Mouse (Mus musculus) induced T-regulatory cell, adult 2 months (primary cell): ENCODE results near the gene Sgms1.

Source experiments
- DNase-seq: peaks from one replicate; pipeline ENCODE4 v3.0.0-alpha.2; 2012; ENCODE audit warnings: low read depth

The Sgms1 gene

DNA sequence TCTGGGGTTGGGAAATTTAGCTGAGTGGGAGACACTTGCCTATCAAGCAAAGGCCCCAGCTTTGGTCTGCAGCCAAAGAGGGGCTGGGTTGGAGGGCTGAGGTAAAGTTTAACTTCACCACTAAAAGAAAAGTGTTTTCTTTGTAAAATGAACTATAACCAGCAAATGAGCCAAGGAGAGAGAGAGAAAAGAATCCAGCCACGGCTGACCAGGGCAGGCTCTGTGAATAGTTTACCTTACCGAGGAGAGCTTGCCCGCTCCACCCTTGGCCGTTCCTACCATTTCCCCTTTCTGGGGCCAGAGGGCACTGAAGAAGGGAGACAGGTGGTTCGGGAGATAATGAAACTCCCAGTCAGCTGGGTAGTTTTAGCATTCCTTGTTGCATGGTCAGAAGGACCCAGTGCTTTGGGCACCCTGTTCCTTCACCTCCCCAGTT lies 209.5 kb downstream of the Sgms1 start:
- DNase-seq, result no peak

DNA sequence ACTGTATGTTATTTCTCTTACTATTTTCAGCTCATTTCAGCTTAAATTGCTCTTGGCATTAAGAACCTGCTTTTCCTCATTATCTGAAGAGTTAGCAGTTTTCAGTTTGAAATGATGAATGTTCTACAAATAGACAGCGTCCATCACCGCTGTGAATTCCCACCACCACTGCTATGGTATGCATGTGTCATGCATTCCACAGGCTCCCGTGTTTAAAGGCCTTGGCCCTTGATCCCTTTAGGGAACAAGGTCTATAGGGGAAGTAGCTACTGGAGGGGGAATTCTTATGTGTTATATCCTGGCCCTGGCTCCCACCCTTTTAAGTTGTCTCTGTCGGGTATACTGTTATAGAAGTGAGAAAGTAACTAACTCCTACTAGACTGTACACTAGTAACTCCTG lies 210.0 kb downstream of the Sgms1 start:
- DNase-seq, result no peak

DNA sequence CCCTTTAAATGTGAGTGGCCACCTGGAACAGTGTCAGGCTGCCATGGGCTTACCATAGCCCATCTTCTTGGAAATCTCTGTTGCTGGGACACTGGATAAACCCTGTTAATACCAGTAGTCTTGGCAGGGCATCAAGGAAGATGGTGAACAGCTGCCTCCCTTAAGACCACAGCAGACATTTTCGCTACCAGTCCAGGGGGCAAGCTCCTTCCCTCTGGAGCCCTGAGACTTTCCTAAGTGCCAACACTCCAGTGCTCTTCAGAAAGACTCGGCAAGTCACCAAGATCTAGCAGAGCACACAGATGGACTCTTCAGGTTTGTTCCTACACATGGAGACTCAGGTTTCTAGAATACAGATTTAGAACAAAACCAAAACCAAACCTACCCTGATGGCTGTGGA lies 211.4 kb downstream of the Sgms1 start:
- DNase-seq, result no peak

DNA sequence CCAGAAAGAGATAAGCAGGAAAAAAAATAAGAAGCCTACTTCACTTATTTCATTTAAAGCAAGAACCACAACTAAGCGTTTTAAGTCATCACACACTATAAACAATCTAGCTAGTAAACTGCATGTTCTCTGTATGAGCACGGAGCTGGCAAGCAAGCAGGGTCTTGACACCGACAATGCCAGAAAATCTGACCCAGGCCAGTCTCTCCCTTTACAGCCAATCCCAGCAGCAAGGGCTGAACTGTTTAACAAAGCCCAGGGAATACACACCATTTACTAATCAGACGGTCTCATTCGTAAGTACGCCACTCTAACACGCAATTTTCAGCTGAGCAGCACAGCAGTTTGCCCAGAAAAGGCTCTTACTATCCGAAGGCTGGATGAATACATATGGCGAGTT lies 213.1 kb downstream of the Sgms1 start:
- no peak for DNase-seq

DNA sequence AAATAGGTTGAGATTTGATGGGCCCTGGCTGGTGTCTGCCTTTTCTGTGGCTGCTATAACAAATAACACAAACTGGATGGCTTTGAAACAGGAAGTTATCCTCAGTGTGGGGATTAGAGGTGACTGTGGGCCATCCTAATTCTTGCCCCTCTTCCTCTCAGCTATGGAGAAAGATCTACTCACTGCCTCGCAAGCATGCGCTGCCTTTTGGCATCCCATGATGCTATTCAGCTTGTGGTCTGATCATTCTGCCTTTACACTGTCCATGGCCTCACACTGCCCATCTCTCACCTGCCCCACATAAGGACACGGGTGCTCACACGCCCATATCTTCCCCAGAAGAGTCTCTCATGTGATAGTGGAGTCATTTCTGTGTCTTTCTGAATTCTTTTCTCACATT lies 213.5 kb downstream of the Sgms1 start:
- DNase-seq, result no peak

DNA sequence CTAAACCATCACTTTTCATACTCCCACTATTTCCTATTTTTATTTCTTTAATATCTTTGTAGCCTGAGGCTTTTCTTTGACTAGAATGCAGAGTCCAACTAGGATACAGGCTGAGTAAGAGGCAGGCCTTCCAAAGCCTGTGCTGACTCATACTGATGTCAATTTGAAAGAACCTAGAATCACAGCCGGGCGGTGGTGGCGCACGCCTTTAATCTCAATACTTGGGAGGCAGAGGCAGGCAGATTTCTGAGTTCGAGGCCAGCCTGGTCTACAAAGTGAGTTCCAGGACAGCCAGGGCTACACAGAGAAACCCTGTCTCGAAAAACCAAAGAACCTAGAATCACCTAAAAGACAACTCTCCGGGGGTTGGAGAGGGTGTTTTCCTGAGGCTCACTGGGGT lies 214.5 kb downstream of the Sgms1 start:
- no peak for DNase-seq

DNA sequence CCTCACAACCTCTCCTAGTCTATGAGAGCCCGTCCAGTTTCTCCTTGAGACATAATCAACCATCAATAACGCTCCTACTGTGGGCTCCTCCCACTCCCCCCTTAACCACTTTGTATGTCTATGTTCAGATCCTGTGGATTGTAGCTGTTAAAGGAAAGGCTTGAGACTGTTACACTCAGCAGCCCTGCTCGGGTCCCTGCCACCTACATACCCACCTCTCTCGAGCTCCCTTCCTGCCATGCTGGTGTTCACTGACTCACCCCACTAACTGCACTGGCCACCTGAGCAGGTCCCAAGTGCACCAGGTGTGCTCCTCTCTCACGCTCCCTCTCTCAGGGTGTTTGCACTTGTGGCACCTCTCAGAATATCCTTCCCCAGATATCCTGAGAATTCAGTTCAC lies 215.0 kb downstream of the Sgms1 start:
- DNase-seq, result no peak

DNA sequence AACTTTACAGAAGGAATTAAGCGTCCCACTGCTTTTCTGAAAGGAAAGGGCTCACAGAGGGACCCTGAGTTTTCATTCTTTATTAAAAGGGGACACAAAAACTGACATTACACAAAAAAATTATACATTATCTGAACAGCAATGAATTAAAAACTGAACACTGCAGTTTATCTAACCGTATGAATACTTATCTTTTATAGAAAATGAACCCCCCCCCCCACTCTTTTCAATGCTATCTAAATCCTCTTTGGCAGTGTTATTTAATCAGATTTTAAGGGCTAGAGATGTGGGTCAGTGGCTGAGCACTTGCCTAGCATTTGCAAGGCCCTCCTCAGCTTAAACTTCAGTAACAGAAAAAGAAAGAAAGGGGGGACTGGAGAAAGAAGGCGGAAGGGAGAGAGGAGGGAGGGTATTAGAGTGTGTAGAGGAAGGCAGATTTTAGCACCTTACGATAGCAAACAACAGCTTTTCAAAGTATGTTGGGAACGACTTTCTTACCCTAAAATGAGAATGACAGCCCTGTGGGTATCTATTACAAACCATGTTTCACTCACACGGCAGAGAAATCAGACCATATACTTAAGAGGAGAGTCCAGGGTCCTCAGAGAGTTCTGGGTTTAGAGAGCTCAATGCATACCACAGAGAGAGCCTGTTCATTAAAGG lies 215.9 kb downstream of the Sgms1 start:
- DNase-seq, result peak; percentile 43

DNA sequence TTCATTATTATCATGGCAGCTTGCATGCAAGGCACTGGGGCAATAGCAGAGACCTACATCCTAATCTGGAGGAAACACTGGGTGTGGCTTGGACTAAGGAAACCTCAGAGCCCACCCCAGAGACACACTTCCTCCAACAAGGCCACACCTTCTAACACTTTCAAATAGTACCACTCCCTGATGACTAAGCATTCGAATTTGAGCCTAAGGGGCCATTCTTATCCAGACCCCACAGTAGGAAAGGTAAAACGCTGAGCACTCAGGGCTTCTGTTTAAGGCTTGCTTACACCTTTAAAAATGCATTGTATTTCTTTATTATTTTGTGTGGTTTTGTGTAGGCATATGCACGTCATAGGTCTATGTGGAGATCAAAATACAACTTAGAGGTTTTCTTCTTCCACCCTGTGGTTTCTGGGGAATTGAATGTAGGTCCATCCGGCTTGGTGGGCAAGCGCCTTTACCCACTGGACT lies 217.0 kb downstream of the Sgms1 start:
- DNase-seq, result peak; percentile 90

DNA sequence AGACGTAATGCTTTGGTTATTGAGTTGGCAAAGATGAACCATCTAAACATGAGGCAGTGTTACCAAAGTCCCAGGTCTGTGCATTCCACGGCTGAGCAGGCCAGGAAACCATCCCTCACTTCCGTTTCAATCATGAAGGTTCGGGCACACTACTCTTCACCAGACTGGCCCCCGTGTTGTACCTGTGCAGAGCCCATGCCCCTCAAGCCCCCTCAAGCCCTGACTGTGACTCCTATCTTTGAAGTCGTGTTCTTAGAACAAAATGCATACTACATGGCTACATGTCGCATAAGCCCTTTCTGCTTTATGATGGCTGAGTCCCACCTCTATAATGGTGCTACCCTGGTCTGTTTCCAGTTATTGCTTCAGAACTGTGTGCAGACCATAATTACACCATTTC lies 217.5 kb downstream of the Sgms1 start:
- no peak for DNase-seq

DNA sequence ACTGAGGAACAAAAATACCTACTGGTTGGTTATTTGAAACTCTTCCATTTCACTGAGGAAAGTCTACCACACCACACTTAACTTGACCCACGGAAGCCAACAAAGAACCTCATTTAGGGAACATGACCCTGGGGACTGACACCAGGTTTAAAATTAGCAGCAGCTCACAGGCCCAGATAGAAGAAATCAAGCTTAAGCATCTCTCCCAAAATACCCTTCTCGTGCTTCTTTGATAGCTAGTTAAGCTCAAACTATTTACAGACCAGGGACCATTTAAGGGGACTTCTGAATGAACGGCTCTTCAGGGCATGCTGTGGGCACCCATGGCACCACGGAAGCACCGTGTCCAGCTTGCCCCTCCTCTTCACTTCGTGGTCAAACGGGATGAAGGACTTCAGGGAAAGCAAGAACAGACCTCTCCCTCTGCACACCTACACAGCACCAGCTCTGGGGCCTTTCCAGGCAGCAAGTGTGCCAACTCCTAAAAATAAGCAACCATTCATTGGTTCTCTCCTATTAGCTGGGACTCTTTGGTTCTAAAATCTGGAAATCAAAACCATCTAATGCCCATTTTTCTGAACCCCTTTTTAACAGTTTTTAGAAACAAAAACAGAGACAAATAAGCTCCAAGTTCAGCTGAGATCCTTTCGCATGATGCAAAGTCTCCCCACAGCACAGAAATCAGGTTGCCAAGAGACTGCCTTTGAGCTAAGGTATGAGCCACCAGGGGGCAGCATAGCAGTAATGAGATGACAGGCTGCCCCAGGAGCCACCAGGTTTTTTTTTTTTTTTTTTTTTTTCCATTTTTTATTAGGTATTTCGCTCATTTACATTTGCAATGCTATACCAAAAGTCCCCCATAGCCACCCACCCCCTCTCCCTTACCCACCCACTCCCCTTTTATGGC lies 219.6 kb downstream of the Sgms1 start:
- DNase-seq, result peak; percentile 93

DNA sequence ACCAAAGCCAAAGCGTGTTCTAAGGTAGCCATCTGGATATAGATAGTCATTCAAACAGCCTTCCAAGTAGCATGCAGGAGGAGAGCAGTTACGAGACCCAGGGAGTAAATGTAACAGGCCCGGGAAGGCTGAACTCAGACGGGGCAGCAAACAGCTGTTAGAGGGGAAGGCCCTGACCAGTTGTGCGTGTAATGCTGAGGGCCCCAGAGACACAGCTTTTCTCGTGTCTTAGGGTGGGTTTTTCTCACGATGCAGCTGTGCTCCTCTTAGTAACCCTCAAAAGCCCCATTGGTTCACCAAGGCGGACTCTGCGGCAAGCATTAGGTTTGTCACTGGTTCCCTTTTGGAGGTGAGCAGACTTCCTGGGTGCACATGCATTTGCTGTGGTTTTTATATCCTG lies 221.5 kb downstream of the Sgms1 start:
- peak; percentile 66 for DNase-seq

DNA sequence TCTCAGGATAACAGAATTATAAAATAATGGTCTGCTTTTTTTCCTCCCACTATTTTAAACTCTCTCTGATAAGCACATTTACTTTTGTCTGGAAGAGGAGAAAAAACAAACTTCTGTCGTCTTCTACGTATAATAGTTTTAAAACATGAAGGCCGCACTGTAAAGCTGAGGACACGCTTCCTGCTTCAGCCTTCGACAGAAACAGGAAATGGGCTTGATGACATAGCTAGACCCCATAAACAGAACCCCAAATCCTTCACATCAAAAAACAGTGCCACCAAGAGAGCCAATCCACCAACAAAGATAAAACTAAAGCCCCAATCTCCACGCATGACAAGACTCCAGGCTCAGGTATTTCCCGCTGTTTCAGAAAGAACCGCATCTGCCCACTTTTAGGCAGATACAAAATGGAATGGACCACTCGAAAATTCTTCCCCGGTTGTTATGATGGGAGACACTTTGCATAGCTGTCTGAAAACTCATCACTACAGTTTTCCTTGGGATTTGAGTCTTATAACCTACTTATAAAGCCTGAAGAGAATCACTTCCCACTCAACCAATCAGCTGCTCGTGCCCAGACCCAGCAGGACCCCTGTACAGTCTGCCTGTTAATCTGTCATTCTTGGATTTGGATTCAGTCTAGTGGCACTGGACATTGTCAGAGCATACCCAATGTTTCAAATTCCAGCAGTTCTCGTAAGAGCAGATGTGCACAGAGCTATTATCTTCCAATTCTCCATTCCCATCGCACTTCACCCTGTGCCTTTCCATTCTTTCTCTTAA lies 222.5 kb downstream of the Sgms1 start:
- DNase-seq, result peak; percentile 70

DNA sequence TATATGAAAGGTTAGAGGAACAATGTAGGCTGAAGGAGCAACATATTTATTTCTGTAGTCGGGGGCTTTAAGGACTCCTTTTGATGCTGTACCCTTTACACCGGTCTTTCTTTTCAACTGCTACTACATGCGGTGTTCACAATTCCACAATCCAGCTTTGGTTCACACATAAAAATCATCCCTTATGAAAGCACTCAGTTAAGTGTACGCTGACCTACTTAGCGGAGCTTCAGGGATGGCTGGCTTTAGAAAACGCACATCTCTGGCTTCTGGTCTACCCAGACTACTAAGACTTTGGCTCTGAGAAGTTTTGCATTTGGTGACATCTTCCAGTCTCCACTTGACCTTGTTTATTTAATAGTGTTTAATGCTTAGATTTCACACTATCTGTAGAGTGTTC lies 223.8 kb downstream of the Sgms1 start:
- DNase-seq, result no peak

DNA sequence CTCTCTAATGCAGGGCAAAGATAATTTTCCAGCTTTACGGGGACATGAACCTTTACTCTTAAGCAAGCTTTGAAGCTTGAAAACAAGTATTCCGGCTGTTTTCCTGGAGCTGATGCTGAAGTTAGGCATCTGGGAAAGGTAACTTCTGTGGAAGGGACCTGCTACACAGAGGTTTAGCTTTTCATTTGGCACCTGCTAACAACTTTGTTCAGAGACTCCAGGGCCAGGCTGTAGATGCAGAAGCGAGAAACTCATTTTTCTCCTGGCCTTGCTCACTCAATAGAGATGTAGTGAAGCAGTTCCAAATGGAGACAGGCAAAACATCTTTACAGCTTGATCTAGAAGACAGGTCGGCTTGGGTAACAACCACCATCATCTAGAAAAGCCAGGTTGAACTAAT lies 225.4 kb downstream of the Sgms1 start:
- DNase-seq, result no peak

DNA sequence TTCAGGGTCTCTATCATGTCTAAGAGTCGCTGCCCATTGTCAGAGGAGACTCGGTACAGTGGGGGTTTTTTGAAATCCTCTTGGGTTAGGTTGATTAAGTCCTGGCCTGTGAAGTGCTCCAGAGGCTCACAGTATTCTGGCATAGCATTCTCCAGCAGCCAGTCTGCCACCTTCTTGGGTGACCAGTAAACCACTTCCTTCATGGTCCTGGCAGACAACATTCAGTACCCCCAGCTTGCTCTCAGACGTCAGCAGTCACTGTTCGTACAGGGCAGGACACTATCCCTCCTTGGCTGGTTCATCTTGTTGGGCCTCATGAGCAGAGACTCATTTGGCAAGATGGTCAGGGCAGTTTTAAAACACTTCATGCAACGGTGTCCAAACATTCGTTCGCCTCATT lies 229.6 kb downstream of the Sgms1 start:
- no peak for DNase-seq

DNA sequence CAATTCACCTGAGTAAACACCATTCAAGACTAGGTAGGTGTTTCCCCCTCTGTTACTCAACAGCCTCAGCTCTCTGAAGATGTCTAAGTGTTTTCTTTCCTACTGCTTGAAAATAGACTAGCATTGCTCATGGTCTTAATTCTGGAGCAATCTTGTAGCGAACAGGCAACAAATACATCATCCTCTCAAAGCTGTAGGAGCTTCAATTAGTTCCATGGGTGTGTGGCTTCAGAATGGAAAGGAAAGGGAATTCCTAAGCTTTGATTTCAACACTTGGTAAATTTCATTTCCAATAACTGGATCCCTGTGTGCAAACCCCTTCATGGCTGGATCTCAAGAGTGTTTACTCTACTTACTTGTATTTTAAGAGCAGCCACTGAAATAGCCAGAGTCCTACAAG lies 230.3 kb downstream of the Sgms1 start:
- DNase-seq, result no peak

DNA sequence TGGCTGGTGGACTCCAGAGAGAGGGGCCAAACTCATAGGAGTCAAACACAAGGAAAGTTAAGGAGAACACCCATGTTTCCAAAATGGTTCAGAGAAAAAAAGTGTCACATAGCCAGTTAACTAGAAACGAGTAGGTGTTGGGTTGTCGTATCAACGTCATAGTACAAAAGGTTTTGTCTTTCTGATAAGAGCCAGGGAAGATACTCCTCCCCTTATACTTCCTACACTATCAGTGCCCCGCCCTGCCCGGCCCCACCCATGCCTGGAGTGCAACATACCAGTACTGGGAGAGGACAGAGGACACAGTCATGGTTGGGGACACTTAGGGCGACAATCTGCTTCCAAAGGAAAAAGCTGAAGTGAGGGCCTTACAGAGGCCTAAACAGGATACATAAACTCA lies 232.5 kb downstream of the Sgms1 start:
- DNase-seq, result no peak

DNA sequence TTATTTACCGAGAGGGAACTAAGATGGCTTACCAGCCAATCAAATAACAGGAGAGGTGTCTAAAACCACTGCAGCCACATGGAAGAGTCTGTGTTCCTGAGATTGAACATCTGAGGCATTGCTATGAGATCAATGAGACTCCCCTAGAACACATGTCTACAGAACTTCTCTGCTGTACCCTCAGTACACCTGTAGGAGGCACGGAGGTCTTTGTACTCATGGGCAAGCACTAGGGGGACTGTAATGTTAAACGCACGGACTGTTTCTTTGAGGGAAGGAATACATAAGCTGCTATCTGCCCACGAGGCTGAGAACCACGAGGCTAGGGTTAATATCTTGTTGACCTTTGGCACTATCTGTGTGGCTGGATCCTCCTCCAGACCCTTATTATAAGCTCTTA lies 237.0 kb downstream of the Sgms1 start:
- DNase-seq, result no peak

DNA sequence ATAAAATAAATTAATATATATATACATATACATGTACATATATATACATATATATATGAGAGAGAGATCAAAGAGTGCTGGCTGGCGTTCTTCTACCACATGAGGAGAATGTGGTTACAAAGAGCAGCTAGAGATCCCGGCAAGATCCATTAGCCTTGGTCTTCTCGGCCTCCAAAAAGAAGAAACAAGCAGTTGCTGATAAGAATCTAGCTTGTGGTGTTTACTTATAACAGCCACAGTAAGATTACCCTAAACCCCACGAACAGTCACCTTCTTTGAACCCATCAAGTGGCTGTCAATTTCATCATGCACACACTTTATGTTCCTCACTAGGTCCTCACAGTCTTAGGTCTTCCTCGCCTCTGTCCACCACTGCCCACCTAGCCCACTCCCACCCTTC lies 240.8 kb downstream of the Sgms1 start:
- DNase-seq, result peak; percentile 48

DNA sequence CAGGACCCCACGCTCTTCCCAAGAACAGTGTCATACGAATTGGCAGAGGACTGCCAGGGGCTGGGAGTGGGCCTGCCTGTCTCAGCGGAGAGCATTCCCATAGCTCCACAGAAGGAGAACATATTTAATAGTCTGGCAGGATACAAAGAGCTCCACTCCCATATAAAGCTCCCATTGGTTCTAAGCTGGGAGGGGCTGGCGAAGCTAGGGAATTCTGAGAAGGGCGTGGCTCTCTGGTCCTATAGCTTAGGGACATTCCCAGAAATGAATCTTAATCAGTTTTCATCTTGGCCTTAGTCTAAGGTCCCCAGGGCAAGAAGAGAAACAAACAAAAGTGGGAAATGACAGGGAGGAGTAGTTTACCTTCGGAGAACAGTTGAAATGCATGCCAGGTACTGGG lies 247.1 kb downstream of the Sgms1 start:
- no peak for DNase-seq

DNA sequence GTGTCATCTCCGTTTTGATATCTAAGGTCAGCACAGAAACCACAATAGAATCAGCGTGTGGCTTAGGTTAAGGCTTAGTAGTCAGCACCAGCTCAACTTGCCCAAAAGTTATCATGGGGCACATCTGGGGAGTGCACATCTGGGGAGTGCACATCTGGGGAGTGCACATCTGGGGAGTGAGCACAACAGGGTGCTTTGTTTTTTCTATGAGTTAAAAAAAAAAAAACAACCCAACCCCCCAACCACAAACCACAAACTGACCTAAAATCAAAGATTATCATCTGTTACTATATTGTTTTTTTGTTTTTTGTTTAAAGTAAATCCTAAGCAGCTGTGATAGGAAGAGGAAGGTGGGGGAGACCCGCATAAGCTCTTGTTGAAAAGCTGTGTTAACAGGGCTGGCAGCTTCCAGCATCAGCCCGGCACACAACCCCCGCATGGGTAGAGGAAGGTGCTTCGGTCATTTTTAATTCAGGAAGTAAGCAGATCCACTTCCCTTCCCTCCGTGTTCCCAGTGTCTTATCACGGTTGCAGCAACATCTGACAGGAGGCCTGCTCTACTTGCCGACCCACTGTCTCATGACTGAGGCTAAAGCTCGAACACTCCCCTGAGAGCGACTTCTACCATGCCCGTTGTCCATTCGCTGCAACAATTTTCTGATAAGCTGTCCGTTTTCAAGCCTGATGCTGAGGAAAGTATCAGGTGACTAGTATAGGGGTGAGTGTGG lies 251.0 kb downstream of the Sgms1 start:
- DNase-seq, result peak; percentile 73
